Mouse (Mus musculus) ES-Bruce4 (cell line): ENCODE data around the gene Tmem139.

Experiments
- CTCF ChIP-seq: IDR thresholded peaks from one replicate; pipeline ENCODE4 v1.8.1; 2011; ENCODE audit warnings: low read depth, low read length
- EP300 ChIP-seq: IDR thresholded peaks from 2 replicates; pipeline ENCODE4 v1.6.1; 2011; ENCODE audit warnings: low read depth, low read length; ENCODE audit not compliant: insufficient read depth
- POLR2A ChIP-seq: IDR thresholded peaks from one replicate; pipeline ENCODE4 v1.8.1; 2011; ENCODE audit warnings: low read length; ENCODE audit not compliant: insufficient read depth

GRCm38 (mm10) chr6:42237276-42237805, 24.4 kb upstream of the Tmem139 start:
- no peak for TF ChIP-seq CTCF
- TF ChIP-seq POLR2A, result no peak
- no peak for TF ChIP-seq EP300
